Mouse (Mus musculus) heart, adult 2 months (tissue): ENCODE data around the gene Lrrc4c. TPM values are rescaled to one million over a fixed set of nuclear protein-coding genes. Genes with fewer than 3 reads are reported as not detected.

Experiments
- DNase-seq, 2 experiments: peaks; one replicate each; pipeline ENCODE4 v3.0.0; 2021
- H3K27ac ChIP-seq: fragments of 200-600 bp; 2 replicates; pipeline ENCODE4 v1.8.1; 2022
- H3K27me3 ChIP-seq: fragments of 200-500 bp; 2 replicates; pipeline ENCODE4 v1.6.1; 2012; ENCODE audit warnings: mild to moderate bottlenecking, low read length, inconsistent platforms, mixed read lengths; ENCODE audit not compliant: control insufficient read depth, insufficient read depth
- H3K36me3 ChIP-seq: fragments of 200-500 bp; 2 replicates; pipeline ENCODE4 v1.6.1; 2012; ENCODE audit warnings: low read length, inconsistent platforms; ENCODE audit not compliant: control insufficient read depth, insufficient read depth
- H3K4me1 ChIP-seq: fragments of 200-500 bp; 2 replicates; pipeline ENCODE4 v1.6.1; 2011; ENCODE audit warnings: low read length; ENCODE audit not compliant: control insufficient read depth, insufficient read depth
- H3K4me3 ChIP-seq: fragments of 200-600 bp; 2 replicates; pipeline ENCODE4 v1.8.1; 2022
- H3K79me2 ChIP-seq: fragments of 200-500 bp; replicated peaks from 2 replicates; pipeline ENCODE4 v1.6.1; 2012; ENCODE audit warnings: mild to moderate bottlenecking, inconsistent platforms, low read length, moderate library complexity, mixed read lengths; ENCODE audit not compliant: control insufficient read depth, insufficient read depth
- H3K9ac ChIP-seq: fragments of 200-500 bp; 2 replicates; pipeline ENCODE4 v1.6.1; 2012; ENCODE audit warnings: low read depth, mild to moderate bottlenecking, control low read depth, inconsistent platforms, low read length, mixed read lengths
- CTCF ChIP-seq: fragments of 200-600 bp; IDR thresholded peaks from 2 replicates; pipeline ENCODE4 v1.8.1; 2022; ENCODE audit warnings: antibody characterized with exemption, mild to moderate bottlenecking, moderate library complexity
- EP300 ChIP-seq: fragments of 200-500 bp; IDR thresholded peaks from 2 replicates; pipeline ENCODE4 v1.6.1; 2011; ENCODE audit warnings: low read depth, low read length, control low read depth; ENCODE audit not compliant: insufficient read depth
- POLR2A ChIP-seq: fragments of 200-500 bp; IDR thresholded peaks from 2 replicates; pipeline ENCODE4 v1.6.1; 2011; ENCODE audit warnings: mild to moderate bottlenecking, low read depth, low read length, control low read depth; ENCODE audit not compliant: insufficient read depth
- WGBS: fragments of 180-500 bp; shearing (Covaris S2); methylation state at CpG from one replicate; pipeline ENCODE4 v1.1.7; 2018; 5-methylcytosine and 5-hydroxymethylcytosine counted together
- intact Hi-C: fragments of 180-260 bp; cut with DNase I; formaldehyde crosslinking; loops from one replicate; pipeline ENCODE4 v1.15.1; 2025
- polyA plus RNA-seq: library from polyadenylated mRNA; depleted of rRNA; stranded (reverse); fragments of >200 nt; gene quantifications from 2 replicates; pipeline ENCODE4 v1.2.3, GENCODE M21; 2012
- total RNA-seq, 2 experiments: library from RNA; stranded (reverse); gene quantifications; 2 replicates each; pipeline ENCODE4 v1.2.3; 2021

Gene Lrrc4c
- total and polyA plus RNA-seq, 3 experiments, result 0.20 to 0.39 (median 0.23) TPM

GRCm38 (mm10) chr2:96316531-96316930, 1.4 kb upstream of the Lrrc4c start:
- no peaks in the 10 kb centered on the region for H3K79me2 ChIP-seq
- H3K4me1 ChIP-seq, result no peaks in the 10 kb centered on the region; the same call in 1 of the 2 replicates
- peaks cover 1% of the 10 kb centered on the region for H3K27me3 ChIP-seq
- WGBS, result 35% methylated on average over 1 of the region's 1 CpGs
- H3K36me3 ChIP-seq, result no peaks in the 10 kb centered on the region
- no peak overlapping the region for H3K9ac ChIP-seq
- TF ChIP-seq CTCF (peak; percentile 53), POLR2A (no peak), EP300 (no peak)
- no peak overlapping the region for H3K27ac ChIP-seq
- intact Hi-C loops, result no loop called here
- H3K4me3 ChIP-seq, result no peak overlapping the region
- DNase-seq, result no peak

- no peaks in the 10 kb centered on the region; the same call in 1 of the 2 replicates for H3K4me1 ChIP-seq
- no peak overlapping the region for H3K9ac ChIP-seq
- 38% methylated on average over 7 of the region's 7 CpGs for WGBS
- TF ChIP-seq POLR2A (no peak), EP300 (no peak), CTCF (no peak)
- intact Hi-C loops, result no loop called here
- no peaks in the 10 kb centered on the region for H3K36me3 ChIP-seq
- H3K4me3 ChIP-seq, result no peak overlapping the region
- H3K27ac ChIP-seq, result no peak overlapping the region
- DNase-seq, result no peak
- H3K27me3 ChIP-seq, result peaks cover 1% of the 10 kb centered on the region
- H3K79me2 ChIP-seq, result no peaks in the 10 kb centered on the region
These were observed 587 bp downstream of the Lrrc4c start for GRCm38 (mm10) chr2:96318556-96318955.

- intact Hi-C loops, result no loop called here
- 15% methylated on average over 8 of the region's 8 CpGs for WGBS
- H3K79me2 ChIP-seq, result no peaks in the 10 kb centered on the region
- H3K4me3 ChIP-seq, result no peak overlapping the region
- no peak overlapping the region for H3K9ac ChIP-seq
- DNase-seq, result no peak
- no peaks in the 10 kb centered on the region; the same call in 1 of the 2 replicates for H3K4me1 ChIP-seq
- no peak overlapping the region for H3K27ac ChIP-seq
- no peaks in the 10 kb centered on the region for H3K36me3 ChIP-seq
- no peak for TF ChIP-seq POLR2A
- TF ChIP-seq CTCF, result no peak
- TF ChIP-seq EP300, result no peak
- H3K27me3 ChIP-seq, result peaks cover 1% of the 10 kb centered on the region
These were observed 1.2 kb downstream of the Lrrc4c start for GRCm38 (mm10) chr2:96319201-96319600.

GRCm38 (mm10) chr2:96319649-96320048, 1.7 kb downstream of the Lrrc4c start:
- Histone ChIP-seq H3K4me1 (no peaks in the 10 kb centered on the region; the same call in 1 of the 2 replicates), H3K27ac (no peak overlapping the region), H3K9ac (no peak overlapping the region), H3K27me3 (peaks cover 1% of the 10 kb centered on the region), H3K4me3 (no peak overlapping the region), H3K36me3 (no peaks in the 10 kb centered on the region), H3K79me2 (no peaks in the 10 kb centered on the region)
- 19% methylated on average over 6 of the region's 6 CpGs for WGBS
- no peak for DNase-seq
- no peak for TF ChIP-seq POLR2A
- TF ChIP-seq CTCF, result no peak
- no peak for TF ChIP-seq EP300
- intact Hi-C loops, result no loop called here

- H3K36me3 ChIP-seq, result no peaks in the 10 kb centered on the region
- no peak overlapping the region for H3K27ac ChIP-seq
- no peak for DNase-seq
- no peaks in the 10 kb centered on the region for H3K79me2 ChIP-seq
- WGBS, result 28% methylated on average over 3 of the region's 3 CpGs
- H3K4me1 ChIP-seq, result no peaks in the 10 kb centered on the region
- no peaks in the 10 kb centered on the region for H3K27me3 ChIP-seq
- intact Hi-C loops, result no loop called here
- no peak overlapping the region for H3K4me3 ChIP-seq
- no peak overlapping the region for H3K9ac ChIP-seq
- no peak for TF ChIP-seq EP300
- TF ChIP-seq CTCF, result no peak
- no peak for TF ChIP-seq POLR2A
These were observed 16.7 kb downstream of the Lrrc4c start for GRCm38 (mm10) chr2:96334652-96335051.

GRCm38 (mm10) chr2:96337354-96337753, 19.4 kb downstream of the Lrrc4c start:
- intact Hi-C loops, result no loop called here
- Histone ChIP-seq H3K36me3 (no peaks in the 10 kb centered on the region), H3K4me3 (no peak overlapping the region), H3K27me3 (no peaks in the 10 kb centered on the region), H3K4me1 (no peaks in the 10 kb centered on the region), H3K9ac (no peak overlapping the region), H3K27ac (no peak overlapping the region), H3K79me2 (no peaks in the 10 kb centered on the region)
- no peak for DNase-seq
- no peak for TF ChIP-seq POLR2A
- TF ChIP-seq CTCF, result peak; percentile 64
- TF ChIP-seq EP300, result no peak
- 53% methylated on average over 1 of the region's 1 CpGs for WGBS
